Mouse (Mus musculus): Measurements from ENCODE around the gene Fbn1. TPM values are rescaled to one million over a fixed set of nuclear protein-coding genes. Genes with fewer than 3 reads are reported as not detected.

The Fbn1 gene
- polyA plus RNA-seq, 1 experiment from 2014 or later = 2.1 TPM

GRCm38 (mm10) chr2:125492050-125492900 lies 15.5 kb downstream of the Fbn1 start:
- no peaks in the 10 kb centered on the region for H3K4me1 ChIP-seq (ENCODE audit: control insufficient read depth, insufficient read depth, low read depth, low read length)
- H3K27me3 ChIP-seq (replicated peaks; ENCODE audit: control insufficient read depth, insufficient read depth, low read length) = no peaks in the 10 kb centered on the region
- no peak overlapping the region for H3K27ac ChIP-seq (ENCODE audit: low read depth, low read length)
- WGBS = 80% methylated on average over 15 of the region's 15 CpGs
- H3K4me2 ChIP-seq (ENCODE audit: low read length) = no peak overlapping the region
- no peaks in the 10 kb centered on the region for H3K36me3 ChIP-seq (ENCODE audit: control insufficient read depth, insufficient read depth, low read length)
- no peaks in the 10 kb centered on the region for H3K9me3 ChIP-seq (ENCODE audit: control insufficient read depth, low read length)
- H3K4me3 ChIP-seq (ENCODE audit: low read length) = no peak overlapping the region
- H3K9ac ChIP-seq (ENCODE audit: low read depth, low read length) = no peak overlapping the region
- ATAC-seq = no peak

- H3K36me3 ChIP-seq (ENCODE audit: control insufficient read depth, insufficient read depth, low read length) = no peaks in the 10 kb centered on the region
- 100% methylated on average over 1 of the region's 1 CpGs for WGBS
- H3K4me2 ChIP-seq (ENCODE audit: low read length) = no peak overlapping the region
- no peak overlapping the region for H3K4me3 ChIP-seq (ENCODE audit: low read length)
- no peaks in the 10 kb centered on the region for H3K4me1 ChIP-seq (ENCODE audit: control insufficient read depth, insufficient read depth, low read depth, low read length)
- H3K27me3 ChIP-seq (replicated peaks; ENCODE audit: control insufficient read depth, insufficient read depth, low read length) = no peaks in the 10 kb centered on the region
- ATAC-seq = no peak
- H3K9me3 ChIP-seq (ENCODE audit: control insufficient read depth, low read length) = no peaks in the 10 kb centered on the region
- H3K9ac ChIP-seq (ENCODE audit: low read depth, low read length) = no peak overlapping the region
- no peak overlapping the region for H3K27ac ChIP-seq (ENCODE audit: low read depth, low read length)
Observed at GRCm38 (mm10) chr2:125489979-125490378, 17.8 kb downstream of the Fbn1 start.

DNA sequence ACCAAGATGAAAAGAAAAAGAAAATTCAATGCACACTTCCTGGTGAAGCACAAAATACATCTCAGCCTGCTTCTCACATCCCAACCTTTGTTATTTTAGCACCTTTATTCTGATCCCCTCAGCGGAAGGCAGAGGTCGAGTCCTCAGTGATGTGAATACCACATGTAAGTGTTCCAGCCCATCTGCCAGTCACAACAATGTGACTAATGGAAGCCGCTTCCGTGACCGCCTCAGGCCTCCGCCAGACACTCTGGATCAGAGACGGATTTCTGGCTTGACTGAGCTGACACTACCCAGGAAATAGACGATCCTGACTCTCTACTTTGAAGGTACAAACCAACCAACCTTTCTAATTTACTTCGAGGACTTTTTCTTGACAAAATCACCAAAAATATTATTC lies 22.9 kb downstream of the Fbn1 start:
- 88% methylated on average over 9 of the region's 9 CpGs for WGBS
- Histone ChIP-seq H3K4me3 (ENCODE audit: low read length) (no peak overlapping the region), H3K27ac (ENCODE audit: low read depth, low read length) (no peak overlapping the region), H3K27me3 (replicated peaks; ENCODE audit: control insufficient read depth, insufficient read depth, low read length) (no peaks in the 10 kb centered on the region), H3K4me2 (ENCODE audit: low read length) (no peak overlapping the region), H3K9me3 (ENCODE audit: control insufficient read depth, low read length) (no peaks in the 10 kb centered on the region), H3K36me3 (ENCODE audit: control insufficient read depth, insufficient read depth, low read length) (no peaks in the 10 kb centered on the region), H3K4me1 (ENCODE audit: control insufficient read depth, insufficient read depth, low read depth, low read length) (no peaks in the 10 kb centered on the region), H3K9ac (ENCODE audit: low read depth, low read length) (no peak overlapping the region)
- ATAC-seq = no peak

DNA sequence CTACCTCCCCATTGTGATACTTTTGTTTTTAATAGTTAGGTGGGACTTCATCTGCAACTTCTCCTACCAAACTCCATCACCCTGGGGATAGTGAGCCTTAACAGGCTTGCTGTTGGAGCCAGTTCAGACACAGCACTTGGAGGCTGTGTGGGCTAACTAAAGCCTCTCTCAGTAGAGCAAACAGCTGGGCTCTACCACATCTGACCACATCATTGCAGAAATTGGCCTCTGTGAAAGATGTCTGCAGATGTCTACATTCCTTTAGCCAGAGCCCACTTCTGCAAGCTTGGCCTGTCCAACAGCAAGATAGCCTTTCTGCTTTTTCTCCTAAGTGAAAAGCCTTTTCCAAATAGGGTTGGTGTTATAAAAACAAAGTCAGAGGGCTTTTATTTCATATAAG lies 23.6 kb downstream of the Fbn1 start:
- no peak overlapping the region for H3K4me3 ChIP-seq (ENCODE audit: low read length)
- no peak for ATAC-seq

GRCm38 (mm10) chr2:125481531-125482317 lies 26.1 kb downstream of the Fbn1 start:
- Histone ChIP-seq H3K4me1 (ENCODE audit: control insufficient read depth, insufficient read depth, low read depth, low read length) (no peaks in the 10 kb centered on the region), H3K4me3 (ENCODE audit: low read length) (no peak overlapping the region), H3K27ac (ENCODE audit: low read depth, low read length) (no peak overlapping the region), H3K36me3 (ENCODE audit: control insufficient read depth, insufficient read depth, low read length) (no peaks in the 10 kb centered on the region), H3K4me2 (ENCODE audit: low read length) (no peak overlapping the region), H3K9ac (ENCODE audit: low read depth, low read length) (no peak overlapping the region), H3K27me3 (replicated peaks; ENCODE audit: control insufficient read depth, insufficient read depth, low read length) (no peaks in the 10 kb centered on the region), H3K9me3 (ENCODE audit: control insufficient read depth, low read length) (no peaks in the 10 kb centered on the region)
- WGBS = 92% methylated on average over 9 of the region's 9 CpGs
- no peak for ATAC-seq

More for the DNA sequence above, 23.6 kb downstream of the Fbn1 start:
- no peaks in the 10 kb centered on the region for H3K27me3 ChIP-seq (replicated peaks; ENCODE audit: control insufficient read depth, insufficient read depth, low read length)
- no peak overlapping the region for H3K4me2 ChIP-seq (ENCODE audit: low read length)
- no peaks in the 10 kb centered on the region for H3K36me3 ChIP-seq (ENCODE audit: control insufficient read depth, insufficient read depth, low read length)
- H3K9me3 ChIP-seq (ENCODE audit: control insufficient read depth, low read length) = no peaks in the 10 kb centered on the region
- no peaks in the 10 kb centered on the region for H3K4me1 ChIP-seq (ENCODE audit: control insufficient read depth, insufficient read depth, low read depth, low read length)
- H3K27ac ChIP-seq (ENCODE audit: low read depth, low read length) = no peak overlapping the region
- no peak overlapping the region for H3K9ac ChIP-seq (ENCODE audit: low read depth, low read length)

DNA sequence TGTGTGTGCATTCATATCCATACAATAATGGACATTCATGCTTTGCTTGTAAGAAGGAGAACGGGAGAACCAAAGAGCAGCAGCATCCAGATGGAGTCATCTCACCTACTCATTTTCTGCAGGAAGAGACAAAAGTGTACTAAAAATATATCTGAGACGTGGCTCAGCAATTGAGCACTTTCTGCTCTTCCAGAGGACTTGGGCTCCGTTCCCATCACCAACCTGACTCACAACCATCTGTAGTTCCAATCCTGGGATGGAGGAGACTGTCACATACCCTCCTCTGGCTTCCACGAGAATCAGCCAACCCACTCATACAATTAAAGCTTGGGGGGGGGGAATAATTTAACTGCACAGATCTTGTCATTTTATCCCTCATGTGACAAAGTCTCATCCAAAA lies 26.7 kb downstream of the Fbn1 start:
- Histone ChIP-seq H3K4me3 (ENCODE audit: low read length) (no peak overlapping the region), H3K36me3 (ENCODE audit: control insufficient read depth, insufficient read depth, low read length) (no peaks in the 10 kb centered on the region), H3K9ac (ENCODE audit: low read depth, low read length) (no peak overlapping the region), H3K27ac (ENCODE audit: low read depth, low read length) (no peak overlapping the region), H3K4me2 (ENCODE audit: low read length) (no peak overlapping the region), H3K27me3 (replicated peaks; ENCODE audit: control insufficient read depth, insufficient read depth, low read length) (no peaks in the 10 kb centered on the region), H3K9me3 (ENCODE audit: control insufficient read depth, low read length) (no peaks in the 10 kb centered on the region), H3K4me1 (ENCODE audit: control insufficient read depth, insufficient read depth, low read depth, low read length) (no peaks in the 10 kb centered on the region)
- WGBS = 83% methylated on average over 4 of the region's 4 CpGs
- no peak for ATAC-seq

GRCm38 (mm10) chr2:125480057-125480456 lies 27.7 kb downstream of the Fbn1 start:
- H3K9me3 ChIP-seq (ENCODE audit: control insufficient read depth, low read length) = no peaks in the 10 kb centered on the region
- no peak overlapping the region for H3K27ac ChIP-seq (ENCODE audit: low read depth, low read length)
- H3K36me3 ChIP-seq (ENCODE audit: control insufficient read depth, insufficient read depth, low read length) = no peaks in the 10 kb centered on the region
- 88% methylated on average over 5 of the region's 5 CpGs for WGBS
- no peaks in the 10 kb centered on the region for H3K27me3 ChIP-seq (replicated peaks; ENCODE audit: control insufficient read depth, insufficient read depth, low read length)
- no peak overlapping the region for H3K4me3 ChIP-seq (ENCODE audit: low read length)
- no peak for ATAC-seq
- no peaks in the 10 kb centered on the region for H3K4me1 ChIP-seq (ENCODE audit: control insufficient read depth, insufficient read depth, low read depth, low read length)
- H3K9ac ChIP-seq (ENCODE audit: low read depth, low read length) = no peak overlapping the region
- no peak overlapping the region for H3K4me2 ChIP-seq (ENCODE audit: low read length)

GRCm38 (mm10) chr2:125478705-125479104 lies 29.1 kb downstream of the Fbn1 start:
- no peaks in the 10 kb centered on the region for H3K27me3 ChIP-seq (replicated peaks; ENCODE audit: control insufficient read depth, insufficient read depth, low read length)
- no peak overlapping the region for H3K27ac ChIP-seq (ENCODE audit: low read depth, low read length)
- no peak for ATAC-seq
- 65% methylated on average over 4 of the region's 4 CpGs for WGBS
- H3K4me1 ChIP-seq (ENCODE audit: control insufficient read depth, insufficient read depth, low read depth, low read length) = no peaks in the 10 kb centered on the region
- H3K9ac ChIP-seq (ENCODE audit: low read depth, low read length) = no peak overlapping the region
- H3K36me3 ChIP-seq (ENCODE audit: control insufficient read depth, insufficient read depth, low read length) = no peaks in the 10 kb centered on the region
- H3K4me3 ChIP-seq (ENCODE audit: low read length) = no peak overlapping the region
- no peaks in the 10 kb centered on the region for H3K9me3 ChIP-seq (ENCODE audit: control insufficient read depth, low read length)
- H3K4me2 ChIP-seq (ENCODE audit: low read length) = no peak overlapping the region

DNA sequence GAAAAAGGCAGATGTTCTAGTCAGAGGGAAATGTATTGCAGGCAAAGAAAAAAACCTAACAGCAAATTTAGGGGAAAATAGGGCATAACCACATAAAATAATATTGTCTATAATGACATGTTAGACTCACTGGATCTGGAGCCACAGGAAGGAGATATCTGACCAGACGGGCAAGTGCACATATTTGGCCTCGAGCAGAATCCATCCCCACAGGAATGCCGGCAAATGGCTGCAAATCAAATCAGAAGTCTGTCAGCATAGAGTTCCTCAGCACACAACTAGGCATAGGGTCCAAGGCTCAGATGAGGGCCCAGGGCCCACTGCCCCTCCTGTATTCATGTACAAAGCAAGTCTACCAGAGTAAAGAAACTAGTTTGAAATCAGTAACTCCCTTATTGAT lies 30.4 kb downstream of the Fbn1 start:
- WGBS = 93% methylated on average over 3 of the region's 3 CpGs
- no peaks in the 10 kb centered on the region for H3K27me3 ChIP-seq (replicated peaks; ENCODE audit: control insufficient read depth, insufficient read depth, low read length)
- no peak for ATAC-seq

More for the DNA sequence above, 30.4 kb downstream of the Fbn1 start:
- Histone ChIP-seq H3K9ac (ENCODE audit: low read depth, low read length) (no peak overlapping the region), H3K4me3 (ENCODE audit: low read length) (no peak overlapping the region), H3K9me3 (ENCODE audit: control insufficient read depth, low read length) (no peaks in the 10 kb centered on the region), H3K27ac (ENCODE audit: low read depth, low read length) (no peak overlapping the region), H3K4me1 (ENCODE audit: control insufficient read depth, insufficient read depth, low read depth, low read length) (no peaks in the 10 kb centered on the region), H3K4me2 (ENCODE audit: low read length) (no peak overlapping the region), H3K36me3 (ENCODE audit: control insufficient read depth, insufficient read depth, low read length) (no peaks in the 10 kb centered on the region; the same call in 1 of the 2 replicates)
